Mouse (Mus musculus): ENCODE measurements around the gene Gpc5. TPM values are rescaled to one million over a fixed set of nuclear protein-coding genes. Genes with fewer than 3 reads are reported as not detected.

The Gpc5 gene
- polyA plus RNA-seq, 1 experiment: 0.36 TPM

- no peak for DNase-seq (ENCODE audit: low read depth)
Observed at GRCm38 (mm10) chr14:115369611-115370167, 277.7 kb downstream of the Gpc5 start.

- no peak for DNase-seq (ENCODE audit: low read depth)
Observed at GRCm38 (mm10) chr14:115371131-115371530, 279.1 kb downstream of the Gpc5 start.

GRCm38 (mm10) chr14:115391831-115392230 lies 299.8 kb downstream of the Gpc5 start:
- no peak for DNase-seq (ENCODE audit: low read depth)

GRCm38 (mm10) chr14:115392894-115393524 lies 301.0 kb downstream of the Gpc5 start:
- DNase-seq (ENCODE audit: low read depth): no peak

GRCm38 (mm10) chr14:115406596-115406995 lies 314.6 kb downstream of the Gpc5 start:
- DNase-seq (ENCODE audit: low read depth): no peak

GRCm38 (mm10) chr14:115407309-115407930 lies 315.4 kb downstream of the Gpc5 start:
- DNase-seq (ENCODE audit: low read depth): no peak

- DNase-seq (ENCODE audit: low read depth): no peak
Observed at GRCm38 (mm10) chr14:115410881-115411280, 318.9 kb downstream of the Gpc5 start.

GRCm38 (mm10) chr14:115411513-115412174 lies 319.6 kb downstream of the Gpc5 start:
- no peak for DNase-seq (ENCODE audit: low read depth)

GRCm38 (mm10) chr14:115412821-115413220 lies 320.8 kb downstream of the Gpc5 start:
- DNase-seq (ENCODE audit: low read depth): no peak

- DNase-seq (ENCODE audit: low read depth): no peak
Observed at GRCm38 (mm10) chr14:115413429-115413828, 321.4 kb downstream of the Gpc5 start.

GRCm38 (mm10) chr14:115414545-115414944 lies 322.5 kb downstream of the Gpc5 start:
- DNase-seq (ENCODE audit: low read depth): no peak

GRCm38 (mm10) chr14:115431967-115432366 lies 340.0 kb downstream of the Gpc5 start:
- no peak for DNase-seq (ENCODE audit: low read depth)

- DNase-seq (ENCODE audit: low read depth): no peak
Observed at GRCm38 (mm10) chr14:115432368-115432767, 340.4 kb downstream of the Gpc5 start.

- no peak for DNase-seq (ENCODE audit: low read depth)
Observed at GRCm38 (mm10) chr14:115436617-115437016, 344.6 kb downstream of the Gpc5 start.

- no peak for DNase-seq (ENCODE audit: low read depth)
Observed at GRCm38 (mm10) chr14:115444789-115445770, 353.1 kb downstream of the Gpc5 start.

- no peak for DNase-seq (ENCODE audit: low read depth)
Observed at GRCm38 (mm10) chr14:115450938-115451337, 358.9 kb downstream of the Gpc5 start.

GRCm38 (mm10) chr14:115467960-115468359 lies 375.9 kb downstream of the Gpc5 start:
- DNase-seq (ENCODE audit: low read depth): no peak

- DNase-seq (ENCODE audit: low read depth): no peak
Observed at GRCm38 (mm10) chr14:115475234-115475633, 383.2 kb downstream of the Gpc5 start.

- DNase-seq (ENCODE audit: low read depth): no peak
Observed at GRCm38 (mm10) chr14:115477360-115477759, 385.3 kb downstream of the Gpc5 start.

GRCm38 (mm10) chr14:115485090-115485489 lies 393.1 kb downstream of the Gpc5 start:
- no peak for DNase-seq (ENCODE audit: low read depth)

GRCm38 (mm10) chr14:115500794-115501193 lies 408.8 kb downstream of the Gpc5 start:
- no peak for DNase-seq (ENCODE audit: low read depth)
